Mouse (Mus musculus): Measurements from ENCODE around the gene Ttyh3.

- no peak for TF ChIP-seq CTCF (IDR thresholded peaks at IDR 0.05; ENCODE audit: low read depth)
- no peak for TF ChIP-seq EP300 (optimal IDR thresholded peaks at IDR 0.05)
Observed at GRCm38 (mm10) chr5:140614837-140615236, 34.0 kb downstream of the Ttyh3 start.

Data from stomach, postnatal 0 days (tissue).